Mouse (Mus musculus) ES-Bruce4 (cell line): ENCODE results near the gene Rpl23a. TPM values are rescaled to one million over a fixed set of nuclear protein-coding genes. Genes with fewer than 3 reads are reported as not detected.

ENCODE experiments used
- H3K27ac ChIP-seq: 2 replicates; pipeline ENCODE4 v1.5.1; 2012; ENCODE audit warnings: low read length, inconsistent platforms; ENCODE audit not compliant: insufficient read depth
- H3K27me3 ChIP-seq: 2 replicates; pipeline ENCODE4 v1.6.1; 2012; ENCODE audit warnings: mild to moderate bottlenecking, low read length, inconsistent platforms; ENCODE audit not compliant: control insufficient read depth, poor library complexity, insufficient read depth, severe bottlenecking
- H3K36me3 ChIP-seq: 2 replicates; pipeline ENCODE4 v1.6.1; 2012; ENCODE audit warnings: inconsistent platforms, mild to moderate bottlenecking, low read length, moderate library complexity; ENCODE audit not compliant: control insufficient read depth, poor library complexity, insufficient read depth, severe bottlenecking
- H3K4me1 ChIP-seq: one replicate; pipeline ENCODE4 v1.8.1; 2011; ENCODE audit warnings: low read length; ENCODE audit not compliant: control insufficient read depth, insufficient read depth
- H3K4me3 ChIP-seq: 2 replicates; pipeline ENCODE4 v1.5.1; 2011; ENCODE audit warnings: low read depth, mild to moderate bottlenecking, low read length
- H3K9ac ChIP-seq: 2 replicates; pipeline ENCODE4 v1.6.1; 2012; ENCODE audit warnings: low read depth, mild to moderate bottlenecking, inconsistent platforms; ENCODE audit not compliant: poor library complexity, severe bottlenecking
- H3K9me3 ChIP-seq: replicated peaks from 2 replicates; pipeline ENCODE4 v1.6.1; 2012; ENCODE audit warnings: mild to moderate bottlenecking, low read length, inconsistent platforms; ENCODE audit not compliant: control insufficient read depth, poor library complexity, insufficient read depth, severe bottlenecking
- CTCF ChIP-seq: IDR thresholded peaks from one replicate; pipeline ENCODE4 v1.8.1; 2011; ENCODE audit warnings: low read depth, low read length
- EP300 ChIP-seq: IDR thresholded peaks from 2 replicates; pipeline ENCODE4 v1.6.1; 2011; ENCODE audit warnings: low read depth, low read length; ENCODE audit not compliant: insufficient read depth
- POLR2A ChIP-seq: IDR thresholded peaks from one replicate; pipeline ENCODE4 v1.8.1; 2011; ENCODE audit warnings: low read length; ENCODE audit not compliant: insufficient read depth
- polyA plus RNA-seq: library from polyadenylated mRNA; stranded (reverse); fragments of >200 nt; gene quantifications from 2 replicates; pipeline ENCODE4 v1.2.4, GENCODE M21; 2011; ENCODE audit warnings: low read depth; ENCODE audit not compliant: missing spikeins, insufficient read depth, insufficient read length

Gene Rpl23a
- polyA plus RNA-seq, 1 experiment: 2,740 TPM

DNA sequence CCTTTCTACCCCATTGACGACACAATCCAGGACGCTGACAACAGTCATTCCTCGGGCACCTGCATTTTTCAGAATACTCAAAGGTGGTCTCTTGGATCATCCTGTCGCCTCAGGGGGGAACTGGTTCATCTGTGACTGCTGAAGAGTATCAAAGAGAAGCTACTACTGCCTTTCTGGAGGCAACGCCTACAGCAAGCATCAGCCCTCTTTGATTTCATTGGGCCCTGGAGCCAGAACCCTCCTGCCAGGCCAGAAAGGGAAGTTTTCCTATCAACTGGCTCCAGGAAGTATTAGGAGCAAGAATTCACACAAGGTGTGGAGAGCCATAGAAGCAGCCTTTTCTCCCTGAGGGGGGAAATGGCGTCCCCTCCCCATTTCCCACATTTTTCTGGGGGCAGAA, 16.7 kb downstream of the Rpl23a start:
- Histone ChIP-seq H3K27me3 (no peaks in the 10 kb centered on the region), H3K4me3 (no peak overlapping the region), H3K36me3 (peaks cover 7% of the 10 kb centered on the region), H3K9ac (peak overlapping the region; percentile 96), H3K4me1 (peaks cover 11% of the 10 kb centered on the region), H3K9me3 (no peaks in the 10 kb centered on the region), H3K27ac (peak overlapping the region; percentile 96)
- no peak for TF ChIP-seq EP300
- TF ChIP-seq POLR2A: no peak
- TF ChIP-seq CTCF: no peak

DNA sequence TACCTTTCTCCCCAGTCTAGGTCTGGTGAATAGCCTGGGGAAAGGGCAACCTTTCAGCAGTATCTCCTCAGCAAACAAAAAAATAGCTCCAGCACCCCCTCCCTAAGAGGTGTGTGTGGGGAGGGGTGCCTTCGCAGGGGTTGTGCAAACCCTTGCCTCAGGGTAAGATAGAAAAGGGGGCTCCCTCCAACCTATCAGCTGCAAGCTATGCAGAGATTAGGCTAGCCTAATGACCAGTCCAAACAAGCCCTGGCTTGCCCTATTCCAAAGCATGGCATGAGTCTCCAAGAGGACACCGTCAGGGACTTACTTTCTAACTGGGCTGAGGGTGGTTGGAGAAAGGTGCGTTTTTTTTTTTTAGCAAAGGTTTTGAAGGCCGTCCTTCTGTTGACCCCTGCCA, 17.2 kb downstream of the Rpl23a start:
- Histone ChIP-seq H3K36me3 (peaks cover 11% of the 10 kb centered on the region), H3K4me1 (peaks cover 11% of the 10 kb centered on the region), H3K4me3 (peak overlapping the region; percentile 59; the same call in 1 of the 2 replicates), H3K27me3 (no peaks in the 10 kb centered on the region), H3K9ac (peak overlapping the region; percentile 96), H3K27ac (peak overlapping the region; percentile 96), H3K9me3 (no peaks in the 10 kb centered on the region)
- no peak for TF ChIP-seq EP300
- TF ChIP-seq POLR2A: no peak
- no peak for TF ChIP-seq CTCF

DNA sequence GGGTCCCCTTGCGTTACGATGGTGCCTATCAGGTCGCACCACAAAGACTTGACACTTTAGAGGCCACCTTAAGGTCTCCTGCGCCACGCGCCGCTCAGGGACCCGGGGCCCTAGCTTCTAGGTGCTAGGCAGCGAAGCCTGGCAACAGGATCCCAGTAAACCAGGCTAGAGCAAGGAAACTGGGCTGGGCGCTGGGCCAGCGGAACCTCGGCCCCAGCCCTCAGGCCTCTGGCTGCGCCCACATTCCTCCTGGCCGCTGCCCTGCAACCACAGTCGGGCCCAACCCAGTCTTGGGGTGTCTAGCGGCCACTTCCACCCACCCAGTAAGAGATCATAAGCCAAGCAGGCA, 17.6 kb downstream of the Rpl23a start:
- peaks cover 11% of the 10 kb centered on the region for H3K4me1 ChIP-seq
- H3K27me3 ChIP-seq: no peaks in the 10 kb centered on the region
- H3K9ac ChIP-seq: peak overlapping the region; percentile 96
- peak overlapping the region; percentile 59 for H3K4me3 ChIP-seq
- H3K9me3 ChIP-seq: no peaks in the 10 kb centered on the region
- H3K36me3 ChIP-seq: peaks cover 15% of the 10 kb centered on the region
- no peak for TF ChIP-seq POLR2A
- no peak for TF ChIP-seq CTCF
- no peak for TF ChIP-seq EP300
- peak overlapping the region; percentile 96 for H3K27ac ChIP-seq

DNA sequence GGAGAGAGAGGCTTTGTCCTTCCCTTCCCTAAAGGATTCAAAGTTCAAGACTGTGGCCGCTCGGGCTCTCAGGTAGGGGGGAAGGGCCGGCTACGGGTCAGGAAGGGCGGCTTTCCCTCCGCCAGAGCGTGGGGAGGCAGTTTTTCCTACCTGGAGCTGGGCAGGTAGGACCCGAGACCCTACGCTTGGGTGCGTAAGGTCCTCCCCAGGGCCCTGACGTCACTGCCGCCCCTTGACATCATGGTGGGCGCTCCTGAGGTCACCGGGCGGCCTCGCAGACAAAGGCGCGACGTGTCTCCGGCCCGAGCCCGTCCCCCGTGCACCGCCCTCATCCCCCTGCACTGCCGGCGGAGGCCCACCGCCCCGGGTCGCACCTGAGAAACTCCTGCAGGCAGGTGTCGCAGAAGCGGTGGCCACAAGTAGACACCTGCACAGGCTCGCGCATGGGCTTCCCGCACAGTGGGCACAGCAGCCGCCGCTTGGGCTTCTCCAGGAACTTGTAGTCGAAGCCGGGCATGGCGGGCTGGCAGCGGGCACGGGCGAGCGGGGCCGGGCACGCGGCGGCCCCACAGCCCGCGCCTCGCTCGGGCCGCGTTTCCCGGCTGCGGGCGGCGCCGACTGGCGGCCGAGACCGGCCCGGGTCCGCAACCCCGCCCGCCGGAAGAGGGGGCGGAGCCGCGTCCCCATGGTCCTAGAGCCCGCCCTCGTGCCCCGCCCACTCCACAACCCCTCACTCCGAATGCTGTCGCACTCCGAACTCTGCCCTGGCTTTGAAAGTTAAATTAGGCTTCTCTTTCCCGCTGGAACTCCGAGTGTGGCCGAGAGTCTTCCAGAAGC, 18.2 kb downstream of the Rpl23a start, which contains the start of gene Traf4:
Traf4 (minus strand) TSS at position 666 of the 837 bp plus-strand sequence.
- TF ChIP-seq CTCF (no peak), EP300 (peak; percentile 10; the same call in 1 of the 2 replicates)

DNA sequence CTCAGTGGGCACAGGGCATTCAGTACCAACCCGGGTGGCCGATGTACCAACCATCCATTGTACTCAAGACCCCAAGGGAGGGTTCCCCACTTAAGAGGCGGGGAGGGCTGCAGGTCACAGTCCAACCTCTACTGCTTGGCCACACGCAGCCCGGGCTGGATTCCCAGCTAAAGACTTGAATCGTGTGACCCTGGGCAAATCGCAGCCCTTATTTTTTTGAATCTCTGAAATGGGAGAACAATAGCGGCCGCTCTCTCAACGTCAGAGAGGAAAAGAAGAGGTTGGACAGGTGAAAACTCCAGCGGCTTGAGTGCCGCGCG, 18.8 kb downstream of the Rpl23a start:
- TF ChIP-seq CTCF (no peak), EP300 (no peak), POLR2A (no peak)
- H3K27ac ChIP-seq: peak overlapping the region; percentile 60
- H3K4me1 ChIP-seq: peaks cover 11% of the 10 kb centered on the region
- no peaks in the 10 kb centered on the region for H3K9me3 ChIP-seq
- H3K4me3 ChIP-seq: peak overlapping the region; percentile 81
- H3K36me3 ChIP-seq: peaks cover 26% of the 10 kb centered on the region
- peak overlapping the region; percentile 96 for H3K9ac ChIP-seq
- no peaks in the 10 kb centered on the region for H3K27me3 ChIP-seq

More for the DNA sequence above, 18.2 kb downstream of the Rpl23a start, which contains the start of gene Traf4:
- H3K9ac ChIP-seq: peak within 1 kb of the TSS; percentile 96
- H3K4me1 ChIP-seq: peaks cover 11% of the 10 kb centered on the region
- H3K27ac ChIP-seq: peak within 1 kb of the TSS; percentile 96
- peak within 1 kb of the TSS; percentile 81 for H3K4me3 ChIP-seq
- peaks cover 21% of the 10 kb centered on the region for H3K36me3 ChIP-seq
- no peaks in the 10 kb centered on the region for H3K27me3 ChIP-seq
- no peaks in the 10 kb centered on the region for H3K9me3 ChIP-seq
